Mouse (Mus musculus): ENCODE measurements around the gene AF067063. TPM values are rescaled to one million over a fixed set of nuclear protein-coding genes. Genes with fewer than 3 reads are reported as not detected.
"Not testable (repeated sequence)": the region's sequence is repeated elsewhere in the genome, so short reads cannot be mapped to it uniquely, and the experiment has no call there.

Gene AF067063
- total and polyA plus RNA-seq, 2 experiments from 2014 or later, result not detected

DNA sequence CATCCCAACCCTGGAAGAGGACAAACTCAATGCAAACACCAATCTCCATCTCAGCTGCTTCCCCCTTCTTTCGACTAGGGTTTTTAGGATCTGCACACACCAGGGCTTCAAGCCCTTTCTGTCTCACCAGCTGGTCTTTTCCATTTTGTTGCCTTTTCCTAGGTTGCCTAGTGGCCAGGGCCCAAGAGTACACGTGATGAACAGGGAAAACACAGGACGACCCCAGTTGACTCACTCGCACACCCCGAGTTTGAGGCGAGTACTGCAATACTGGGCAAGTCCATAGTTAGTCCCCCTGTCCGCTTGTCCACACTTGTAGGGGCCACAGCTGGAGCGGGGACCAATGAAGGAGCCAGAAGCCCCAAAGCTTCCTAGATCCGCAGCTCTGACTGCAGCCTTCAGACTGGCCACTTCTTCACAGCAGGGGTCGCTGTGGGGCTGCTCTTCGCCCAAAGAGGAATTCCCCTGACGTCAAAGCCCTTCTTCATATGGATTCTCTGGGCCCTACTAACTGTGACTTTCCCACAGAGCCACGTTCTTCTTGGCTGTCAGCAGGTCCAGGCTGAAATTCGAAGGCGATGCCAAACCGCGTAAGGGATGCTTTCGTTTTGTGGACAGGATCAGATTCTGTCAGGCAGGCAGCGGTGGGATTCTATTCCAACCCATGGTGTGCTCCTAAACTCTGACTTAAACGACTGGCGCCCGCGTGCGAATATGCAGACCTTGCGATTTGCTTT lies 5.5 kb upstream of the AF067063 start, which contains the start of gene D13Ertd608e:
Gene D13Ertd608e, plus strand, starts transcription at position 687 of the 737 bp plus-strand sequence.
- H3K4me1 ChIP-seq (ENCODE audit: control insufficient read depth, insufficient read depth); ATAC-seq (ENCODE audit: insufficient read depth, low read depth); H3K9me3 ChIP-seq (replicated peaks; ENCODE audit: control insufficient read depth, low read length); H3K27me3 ChIP-seq (ENCODE audit: control insufficient read depth, insufficient read depth, low read length); H3K9ac ChIP-seq (replicated peaks; ENCODE audit: low read depth, low read length); H3K27ac ChIP-seq (ENCODE audit: low read depth); H3K36me3 ChIP-seq (replicated peaks; ENCODE audit: control insufficient read depth, insufficient read depth, low read length): not testable (repeated sequence)
- 12% methylated on average over 18 of the region's 25 CpGs for WGBS
- H3K4me2 ChIP-seq (ENCODE audit: low read depth, low read length), result peak within 1 kb of the TSS; percentile 46
- peak within 1 kb of the TSS; percentile 21; the same call in 1 of the 2 replicates for H3K4me3 ChIP-seq (ENCODE audit: low read depth, low read length)
- peak; percentile 47 for TF ChIP-seq CTCF (IDR thresholded peaks at IDR 0.05; ENCODE audit: low read depth)
- DNase-seq (ENCODE audit: low spot score), result peak; percentile 6

DNA sequence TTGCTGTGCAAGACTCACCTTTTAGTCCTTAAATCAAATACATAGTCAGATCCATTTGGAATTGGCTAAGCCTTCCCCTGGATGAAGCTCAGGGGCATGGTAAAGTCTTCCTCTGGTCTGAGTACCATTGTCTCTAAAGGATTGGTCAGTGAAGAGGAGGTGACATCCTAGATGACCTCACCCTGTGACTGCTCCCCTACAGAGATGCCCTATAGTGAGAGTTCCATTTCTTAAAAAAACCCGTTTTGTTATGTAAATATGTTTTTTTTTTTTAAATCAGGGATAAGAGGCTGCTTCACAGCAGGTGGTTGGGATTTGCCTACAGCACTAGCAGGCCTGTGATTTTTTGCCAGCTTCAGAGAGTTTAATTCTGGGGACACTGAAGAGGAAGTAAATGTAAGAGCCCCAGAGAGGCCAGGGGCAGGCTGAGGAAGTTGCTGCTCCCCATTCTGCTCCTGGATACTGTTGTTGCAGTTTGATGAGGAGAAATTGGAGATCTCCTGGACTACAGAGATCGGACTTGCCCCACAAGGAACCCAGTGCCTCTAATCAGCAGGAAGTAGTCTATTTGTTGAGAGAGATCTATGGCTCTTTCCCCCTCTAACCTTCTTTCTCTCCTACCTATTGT lies 12.3 kb downstream of the AF067063 start:
- H3K27ac ChIP-seq (ENCODE audit: low read depth), result no peak overlapping the region
- H3K36me3 ChIP-seq (replicated peaks; ENCODE audit: control insufficient read depth, insufficient read depth, low read length), result no peaks in the 10 kb centered on the region
- 20% methylated on average over 2 of the region's 2 CpGs for WGBS

DNA sequence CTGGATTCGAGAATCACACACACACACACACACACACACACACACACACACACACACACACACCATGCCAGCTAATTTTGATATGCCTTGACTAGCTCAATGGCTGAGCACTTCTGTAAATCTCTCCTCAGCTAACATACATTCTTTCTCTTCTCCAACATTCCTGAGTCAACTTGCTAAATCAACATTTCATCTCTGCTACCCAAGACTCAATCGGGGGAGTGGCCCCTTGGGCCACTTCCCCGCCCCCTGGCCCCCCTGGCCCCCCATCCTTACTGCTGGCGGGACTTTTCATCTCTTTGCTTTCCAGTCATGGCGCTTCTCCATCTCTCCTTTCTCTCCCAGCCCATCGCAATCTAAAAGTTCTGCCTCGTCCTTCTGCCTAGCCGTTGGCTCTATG lies 13.2 kb downstream of the AF067063 start:
- Histone ChIP-seq H3K9ac (replicated peaks; ENCODE audit: low read depth, low read length) (no peak overlapping the region), H3K4me2 (ENCODE audit: low read depth, low read length) (no peak overlapping the region), H3K36me3 (replicated peaks; ENCODE audit: control insufficient read depth, insufficient read depth, low read length) (no peaks in the 10 kb centered on the region), H3K4me3 (ENCODE audit: low read depth, low read length) (no peak overlapping the region), H3K9me3 (replicated peaks; ENCODE audit: control insufficient read depth, low read length) (no peaks in the 10 kb centered on the region), H3K4me1 (ENCODE audit: control insufficient read depth, insufficient read depth) (no peaks in the 10 kb centered on the region), H3K27ac (ENCODE audit: low read depth) (no peak overlapping the region), H3K27me3 (ENCODE audit: control insufficient read depth, insufficient read depth, low read length) (no peaks in the 10 kb centered on the region)
- WGBS, result 54% methylated on average over 8 of the region's 8 CpGs
- DNase-seq (ENCODE audit: low spot score) (no peak), ATAC-seq (ENCODE audit: insufficient read depth, low read depth) (no peak)
- no peak for TF ChIP-seq CTCF (IDR thresholded peaks at IDR 0.05; ENCODE audit: low read depth)
- no peak for TF ChIP-seq EP300 (IDR thresholded peaks at IDR 0.05; ENCODE audit: low read depth)

More for the DNA sequence above, 12.3 kb downstream of the AF067063 start:
- no peaks in the 10 kb centered on the region for H3K27me3 ChIP-seq (ENCODE audit: control insufficient read depth, insufficient read depth, low read length)
- H3K4me3 ChIP-seq (ENCODE audit: low read depth, low read length), result no peak overlapping the region
- DNase-seq (ENCODE audit: low spot score) (no peak), ATAC-seq (ENCODE audit: insufficient read depth, low read depth) (no peak)
- no peaks in the 10 kb centered on the region for H3K4me1 ChIP-seq (ENCODE audit: control insufficient read depth, insufficient read depth)
- no peaks in the 10 kb centered on the region for H3K9me3 ChIP-seq (replicated peaks; ENCODE audit: control insufficient read depth, low read length)
- H3K9ac ChIP-seq (replicated peaks; ENCODE audit: low read depth, low read length), result no peak overlapping the region
- TF ChIP-seq EP300 (IDR thresholded peaks at IDR 0.05; ENCODE audit: low read depth) (no peak), CTCF (IDR thresholded peaks at IDR 0.05; ENCODE audit: low read depth) (no peak)
- no peak overlapping the region for H3K4me2 ChIP-seq (ENCODE audit: low read depth, low read length)

DNA sequence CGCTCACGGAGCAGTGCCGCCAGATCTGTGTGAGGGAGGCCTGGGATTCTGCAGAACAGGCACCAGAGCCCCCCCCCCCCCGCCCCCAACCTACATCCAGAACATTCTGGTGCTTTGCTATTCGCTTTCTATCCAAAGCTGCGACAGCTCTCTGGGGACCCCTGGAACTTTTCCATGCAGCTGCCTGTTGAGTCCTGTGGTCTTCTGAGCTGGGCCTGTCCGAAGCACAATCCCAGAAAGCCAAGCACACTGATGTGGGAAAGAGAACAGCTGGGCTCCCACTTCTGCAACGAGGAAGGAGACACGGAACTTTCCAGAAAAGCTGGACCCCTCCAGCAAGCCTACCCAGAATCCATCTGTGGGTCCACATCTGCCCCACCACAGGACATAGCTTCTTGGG lies 20.0 kb downstream of the AF067063 start:
- H3K4me1 ChIP-seq (ENCODE audit: control insufficient read depth, insufficient read depth), result no peaks in the 10 kb centered on the region
- H3K9me3 ChIP-seq (replicated peaks; ENCODE audit: control insufficient read depth, low read length), result no peaks in the 10 kb centered on the region
- DNase-seq (ENCODE audit: low spot score) (no peak), ATAC-seq (ENCODE audit: insufficient read depth, low read depth) (no peak)
- TF ChIP-seq EP300 (IDR thresholded peaks at IDR 0.05; ENCODE audit: low read depth) (no peak), CTCF (IDR thresholded peaks at IDR 0.05; ENCODE audit: low read depth) (no peak)
- H3K27me3 ChIP-seq (ENCODE audit: control insufficient read depth, insufficient read depth, low read length), result no peaks in the 10 kb centered on the region
- H3K4me3 ChIP-seq (ENCODE audit: low read depth, low read length), result no peak overlapping the region
- H3K4me2 ChIP-seq (ENCODE audit: low read depth, low read length), result no peak overlapping the region
- no peak overlapping the region for H3K9ac ChIP-seq (replicated peaks; ENCODE audit: low read depth, low read length)
- H3K27ac ChIP-seq (ENCODE audit: low read depth), result no peak overlapping the region
- no peaks in the 10 kb centered on the region for H3K36me3 ChIP-seq (replicated peaks; ENCODE audit: control insufficient read depth, insufficient read depth, low read length)
- 76% methylated on average over 9 of the region's 9 CpGs for WGBS

DNA sequence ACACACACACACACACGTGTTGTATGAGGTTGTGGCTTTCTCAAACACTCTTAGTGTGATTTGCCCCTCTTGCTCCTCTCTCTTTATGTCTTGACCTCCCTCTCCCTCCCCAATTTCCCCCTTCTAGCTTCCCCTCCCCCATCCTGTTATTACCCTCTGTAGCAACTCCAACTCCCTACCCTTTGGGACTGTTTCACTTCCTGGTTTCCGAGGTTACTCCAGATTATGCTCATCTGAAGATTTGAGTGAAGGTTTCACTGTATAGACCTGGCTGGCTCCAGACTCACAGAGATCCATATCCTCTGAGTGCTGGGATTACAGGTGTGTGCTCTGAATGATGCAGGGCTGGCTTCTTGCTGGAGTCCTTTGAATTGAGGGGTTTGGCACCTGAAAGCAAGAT lies 21.1 kb downstream of the AF067063 start:
- Histone ChIP-seq H3K9me3 (replicated peaks; ENCODE audit: control insufficient read depth, low read length) (no peaks in the 10 kb centered on the region), H3K27ac (ENCODE audit: low read depth) (no peak overlapping the region), H3K27me3 (ENCODE audit: control insufficient read depth, insufficient read depth, low read length) (no peaks in the 10 kb centered on the region), H3K4me1 (ENCODE audit: control insufficient read depth, insufficient read depth) (no peaks in the 10 kb centered on the region), H3K4me2 (ENCODE audit: low read depth, low read length) (no peak overlapping the region), H3K36me3 (replicated peaks; ENCODE audit: control insufficient read depth, insufficient read depth, low read length) (no peaks in the 10 kb centered on the region), H3K9ac (replicated peaks; ENCODE audit: low read depth, low read length) (no peak overlapping the region), H3K4me3 (ENCODE audit: low read depth, low read length) (no peak overlapping the region)
- TF ChIP-seq EP300 (IDR thresholded peaks at IDR 0.05; ENCODE audit: low read depth) (no peak), CTCF (IDR thresholded peaks at IDR 0.05; ENCODE audit: low read depth) (no peak)
- DNase-seq (ENCODE audit: low spot score) (no peak), ATAC-seq (ENCODE audit: insufficient read depth, low read depth) (no peak)
- WGBS, result 55% methylated on average over 2 of the region's 2 CpGs
